Mouse (Mus musculus) erythroblast, embryonic 14.5 days (primary cell): Measurements from ENCODE around the gene Vrk2.

ENCODE experiments used
- GATA1 ChIP-seq: IDR thresholded peaks from 2 replicates; pipeline ENCODE4 v1.6.1; 2012; ENCODE audit warnings: low read length, inconsistent platforms, mixed read lengths
- TAL1 ChIP-seq: IDR thresholded peaks from 3 replicates; pipeline ENCODE4 v1.6.1; 2012; ENCODE audit warnings: low read length, inconsistent platforms, mixed read lengths

GRCm38 (mm10) chr11:26600692-26601091 is 6.9 kb upstream of the Vrk2 start:
- no peak for TF ChIP-seq GATA1
- TF ChIP-seq TAL1: no peak
